Mouse (Mus musculus) neutrophil, adult 5-6 weeks (primary cell): ENCODE results near the gene Fam136a. TPM values are rescaled to one million over a fixed set of nuclear protein-coding genes. Genes with fewer than 3 reads are reported as not detected.

ENCODE experiments used
- ATAC-seq: fragments of 151-379, 151-347 bp; 2 replicates; pipeline ENCODE4 v1.8.0; 2017; ENCODE audit warnings: mild to moderate bottlenecking, moderate TSS enrichment; ENCODE audit not compliant: insufficient number of reproducible peaks, poor library complexity, low FRiP score, severe bottlenecking; ENCODE audit errors: extremely low read depth
- total RNA-seq: library from RNA; stranded (forward); fragments of 200-1000 nt; gene quantifications from 2 replicates; pipeline ENCODE4 v1.2.3, GENCODE M21; 2017

Fam136a gene
- total RNA-seq, 1 experiment from 2014 or later, result 23.0 TPM

DNA sequence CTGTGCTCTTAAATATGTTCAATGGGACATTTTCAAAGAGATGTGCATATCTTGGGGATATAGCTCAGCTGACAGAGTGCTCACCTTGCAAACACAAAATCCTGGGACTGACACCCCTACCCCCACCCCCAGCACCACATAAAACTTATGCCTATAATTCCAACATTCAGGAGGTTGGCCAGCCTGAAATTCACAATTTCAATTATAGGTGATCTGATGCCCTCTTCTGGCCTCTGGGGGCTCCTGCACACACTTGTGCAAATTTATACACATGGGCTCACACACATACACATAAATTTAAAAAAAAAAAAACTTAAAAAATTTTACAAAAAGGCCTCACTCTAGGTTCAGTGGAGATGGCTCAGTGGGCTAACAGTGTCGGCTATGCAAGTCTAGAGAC, 27.7 kb downstream of the Fam136a start:
- ATAC-seq, result no peak

DNA sequence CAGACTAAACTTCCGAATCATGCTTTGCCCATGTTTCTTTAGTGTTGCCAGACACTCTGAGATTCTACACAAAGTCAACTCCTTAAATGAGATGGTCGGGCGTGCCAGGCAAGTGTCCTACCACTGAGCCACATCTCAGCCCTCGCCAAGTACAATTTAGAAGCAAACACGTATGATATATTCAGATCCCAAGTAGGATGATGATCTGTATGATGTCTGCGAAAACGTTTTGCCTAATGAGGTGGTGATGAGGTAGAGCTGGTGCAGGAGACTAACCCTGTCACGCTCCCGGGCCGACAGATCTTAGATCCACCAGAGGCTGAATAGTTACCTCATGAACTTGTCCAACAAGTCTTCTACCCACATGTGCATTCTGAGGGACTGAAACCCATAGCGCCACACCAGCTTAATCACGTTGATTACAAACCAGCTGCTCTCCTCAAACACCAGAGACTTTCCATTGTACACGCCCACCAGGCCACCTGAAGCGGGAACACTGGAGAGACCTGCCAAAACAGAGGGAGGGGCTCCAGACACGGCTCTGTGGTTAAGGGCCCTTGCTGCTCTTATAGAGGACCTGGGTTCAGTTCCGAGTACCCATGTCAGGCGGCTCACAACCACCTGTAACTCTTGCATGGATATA, 28.8 kb downstream of the Fam136a start:
- ATAC-seq, result no peak

DNA sequence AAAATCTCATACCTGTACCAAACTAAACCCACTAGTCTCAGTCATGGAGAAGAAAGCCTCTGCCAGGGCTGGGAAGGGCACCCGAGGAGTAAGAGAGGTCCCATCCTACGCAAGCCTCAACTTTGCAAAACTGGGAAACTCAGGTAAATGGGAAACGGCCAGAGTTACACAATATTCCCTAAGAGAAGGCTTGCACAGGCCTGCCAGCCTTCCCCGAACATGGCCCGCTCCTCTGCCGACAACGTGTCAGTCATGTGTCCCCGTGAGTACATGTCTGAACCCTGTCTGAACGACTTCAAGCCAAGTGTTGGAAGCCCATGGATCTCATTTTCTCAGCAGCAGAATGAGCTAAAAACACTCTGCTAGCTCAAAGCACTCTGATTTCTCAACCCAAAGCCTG, 29.6 kb downstream of the Fam136a start:
- no peak for ATAC-seq

DNA sequence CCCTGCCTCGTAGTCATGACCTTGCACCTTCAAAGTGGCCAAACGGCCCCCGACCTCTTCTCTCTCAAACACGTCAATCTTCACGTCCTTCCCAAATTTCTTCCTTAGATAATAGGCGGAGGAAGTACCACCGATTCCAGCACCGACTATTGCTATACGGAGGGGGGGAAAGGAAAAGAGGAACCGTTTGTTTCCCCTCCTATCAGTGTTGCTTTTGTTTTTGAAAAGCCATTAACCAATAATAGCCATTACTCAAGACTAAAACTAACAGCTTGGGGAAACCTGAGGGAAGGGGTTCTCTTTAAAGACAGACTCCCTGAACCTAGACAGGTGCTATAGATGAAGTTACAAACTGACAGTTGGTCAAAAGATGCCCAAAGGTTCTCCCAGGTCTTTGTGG, 30.5 kb downstream of the Fam136a start:
- no peak for ATAC-seq

DNA sequence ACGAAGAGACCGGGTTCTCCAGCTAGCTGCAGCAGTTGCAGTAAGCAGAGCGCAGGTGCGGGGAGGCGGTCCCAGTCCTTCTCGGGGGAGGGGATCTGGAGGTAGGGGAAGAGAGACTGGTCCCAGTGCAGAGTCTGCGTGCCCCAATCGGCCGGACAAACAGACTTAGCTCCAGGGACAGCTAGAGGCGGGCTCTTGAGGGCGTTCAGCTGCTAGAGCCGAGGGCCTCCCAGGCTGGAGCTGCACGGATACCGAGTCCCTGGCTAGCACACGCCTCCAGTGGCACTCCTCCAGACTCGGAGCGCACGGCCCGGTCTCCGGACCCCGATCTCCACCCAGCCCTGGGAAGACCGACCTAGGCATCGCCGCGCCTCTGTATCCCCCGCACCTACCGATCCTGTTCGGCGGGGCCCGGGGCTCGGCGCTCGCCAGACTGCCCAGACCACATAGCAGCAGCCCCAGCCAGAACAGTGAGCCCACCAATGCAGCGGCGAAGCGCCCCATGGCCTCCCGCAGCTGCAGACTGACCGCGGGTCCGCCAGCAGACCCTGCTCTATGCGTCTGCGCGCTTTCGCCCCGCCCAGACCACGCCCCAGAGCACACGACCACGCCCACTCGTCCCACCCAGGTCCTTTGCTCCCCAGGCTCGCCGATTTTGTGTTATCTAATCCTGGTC, 31.3 kb downstream of the Fam136a start, which contains the start of gene Pcyox1:
Gene Pcyox1, minus strand, starts transcription at position 574 of the 676 bp plus-strand sequence.
- peak; percentile 58 for ATAC-seq

DNA sequence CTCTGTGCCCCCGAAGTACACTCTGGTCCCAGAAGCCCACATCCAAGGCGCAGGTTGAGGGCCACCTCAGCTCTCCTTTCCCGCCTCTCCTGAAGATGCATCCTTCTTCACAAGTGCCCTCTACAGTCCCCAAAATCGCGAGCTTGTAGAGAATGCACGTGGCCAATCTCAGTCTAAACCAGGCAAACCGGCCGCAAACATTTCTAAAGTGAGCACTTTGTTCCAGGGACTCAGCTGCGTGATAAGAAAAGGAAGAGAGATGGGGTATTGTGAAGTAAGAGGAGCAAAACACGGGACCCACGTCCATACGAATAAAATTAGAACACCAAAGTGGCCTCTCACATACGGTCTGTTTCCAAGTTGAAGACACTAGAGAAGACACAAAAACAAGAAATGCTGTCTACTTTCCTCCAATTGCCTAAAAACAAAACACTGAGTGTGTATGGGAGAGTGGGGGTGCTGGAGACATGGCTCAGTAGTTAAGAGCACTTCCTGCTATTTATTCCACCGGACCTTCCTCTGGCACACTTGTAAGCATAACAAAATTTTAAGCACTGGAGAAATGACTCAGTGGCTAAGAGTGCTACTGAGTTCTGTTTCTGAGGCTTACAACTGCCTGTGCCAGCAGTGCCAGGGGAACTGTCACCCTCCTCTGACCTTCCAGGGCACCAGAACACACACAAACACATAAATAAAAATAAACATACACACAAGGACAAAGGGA, 32.0 kb downstream of the Fam136a start:
- no peak for ATAC-seq

DNA sequence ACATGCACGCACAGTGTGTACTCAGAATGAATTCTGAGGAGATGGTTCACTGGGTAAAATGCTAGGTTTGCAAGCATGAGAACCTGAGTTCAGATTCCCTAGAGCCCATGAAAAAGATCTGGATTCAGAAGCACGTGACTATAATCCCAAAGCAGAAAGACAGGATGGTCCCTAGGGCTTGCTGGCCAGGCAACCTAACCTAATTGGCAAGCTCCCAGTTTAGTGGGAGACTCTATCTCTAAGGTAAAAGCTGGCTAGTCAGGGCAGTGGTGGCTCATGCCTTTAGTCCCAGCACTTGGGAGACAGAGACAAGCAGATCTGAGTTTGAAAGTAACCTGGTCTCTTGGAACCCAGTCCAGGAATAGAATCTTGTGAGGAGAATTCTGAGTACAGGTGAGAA, 33.5 kb downstream of the Fam136a start:
- ATAC-seq, result no peak

DNA sequence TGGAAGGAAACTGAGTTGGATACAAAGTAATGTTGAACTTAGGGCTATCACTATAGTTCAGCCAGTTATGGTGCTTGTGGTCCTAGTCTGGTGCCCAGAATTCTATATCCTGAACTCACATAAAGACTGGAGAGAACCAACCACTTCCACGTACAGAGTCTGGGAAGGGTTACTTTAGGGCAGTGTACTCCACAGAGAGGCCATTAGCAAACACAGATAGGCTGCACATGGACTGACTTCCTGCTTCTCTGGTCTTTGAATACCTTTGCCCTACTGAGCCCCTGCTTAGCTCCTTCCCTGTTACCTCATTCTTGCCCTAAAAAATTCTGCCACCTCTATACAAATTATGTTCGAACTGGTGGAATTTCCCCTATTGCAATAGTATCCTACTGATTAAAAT, 34.5 kb downstream of the Fam136a start:
- ATAC-seq, result no peak

DNA sequence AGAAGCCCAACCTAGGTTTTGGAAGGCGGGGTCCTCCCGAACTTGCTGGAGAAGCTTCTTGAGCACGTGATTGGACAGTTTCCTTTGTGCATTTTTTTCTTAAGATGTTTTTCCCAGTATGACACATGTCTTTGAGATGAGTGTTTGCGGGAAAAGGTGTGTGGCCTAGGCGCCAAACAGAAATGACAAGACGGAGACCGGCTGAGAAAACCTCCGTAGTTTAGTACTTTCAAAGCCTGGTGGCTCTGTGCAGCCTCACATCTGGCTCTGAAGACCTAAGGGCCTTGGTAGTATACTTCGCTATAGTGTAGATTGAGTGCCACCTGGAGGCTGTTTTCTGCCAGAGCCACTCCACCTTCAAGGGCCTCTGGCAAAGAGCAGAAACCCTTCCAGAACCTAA, 35.5 kb downstream of the Fam136a start:
- ATAC-seq, result peak; percentile 70

DNA sequence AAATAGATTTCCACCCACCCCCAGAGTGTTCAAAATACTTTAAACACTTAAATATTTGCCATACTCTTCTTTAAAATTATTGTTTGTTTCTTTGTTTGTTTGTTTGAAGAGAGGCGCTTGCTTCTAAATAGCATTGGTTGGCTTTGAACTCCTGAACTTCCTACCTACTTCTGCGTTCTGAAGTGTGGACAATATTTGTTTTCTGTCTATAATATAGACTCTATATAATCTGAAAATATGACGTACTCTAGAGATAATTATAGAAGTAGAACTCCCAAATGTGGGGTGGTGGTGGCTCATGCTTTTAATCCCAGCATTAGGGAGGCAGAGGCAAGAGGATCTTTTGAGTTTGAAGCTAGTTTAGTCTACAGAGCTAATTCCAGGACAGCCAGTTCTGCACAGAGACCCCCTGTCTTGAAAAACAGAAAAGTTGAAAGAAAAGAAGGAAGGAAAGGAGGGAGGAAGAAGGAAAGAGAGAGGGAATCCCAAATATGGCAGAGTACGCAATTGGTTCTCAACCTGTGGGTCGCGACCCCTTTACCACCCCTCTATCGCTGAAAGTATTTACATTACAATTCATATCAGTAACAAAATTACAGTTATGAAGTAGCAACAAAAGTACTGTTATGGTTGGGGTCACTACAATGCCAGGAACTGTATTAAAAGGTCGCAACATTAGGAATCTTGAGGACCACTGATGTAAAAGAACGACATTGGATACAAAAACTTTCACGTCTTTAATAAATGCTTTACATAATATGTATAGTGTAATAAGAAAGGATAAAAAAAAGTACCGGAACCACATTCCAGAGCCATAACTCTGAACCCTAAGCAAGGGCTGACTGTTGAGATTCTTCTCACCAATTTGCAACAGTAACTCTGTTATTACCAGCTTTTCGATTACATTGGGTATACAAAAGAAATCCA, 37.5 kb downstream of the Fam136a start:
- ATAC-seq, result no peak

DNA sequence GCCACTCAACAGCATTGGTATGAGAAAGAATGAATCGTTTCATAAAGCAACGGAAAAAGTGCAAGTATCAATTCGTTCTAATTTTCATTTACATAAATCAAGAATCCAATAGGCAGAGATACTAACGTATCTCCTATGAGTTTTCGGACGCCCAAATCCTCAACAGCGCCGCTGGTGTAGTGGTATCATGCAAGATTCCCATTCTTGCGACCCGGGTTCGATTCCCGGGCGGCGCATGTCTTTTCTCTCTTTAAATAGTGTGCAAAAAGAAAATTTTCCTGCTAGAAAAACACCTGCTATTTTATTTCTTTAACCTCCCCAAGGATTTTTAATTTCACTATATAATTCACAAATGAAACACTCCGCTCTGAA, 38.3 kb downstream of the Fam136a start:
- ATAC-seq, result peak; percentile 21; the same call in 1 of the 2 replicates

DNA sequence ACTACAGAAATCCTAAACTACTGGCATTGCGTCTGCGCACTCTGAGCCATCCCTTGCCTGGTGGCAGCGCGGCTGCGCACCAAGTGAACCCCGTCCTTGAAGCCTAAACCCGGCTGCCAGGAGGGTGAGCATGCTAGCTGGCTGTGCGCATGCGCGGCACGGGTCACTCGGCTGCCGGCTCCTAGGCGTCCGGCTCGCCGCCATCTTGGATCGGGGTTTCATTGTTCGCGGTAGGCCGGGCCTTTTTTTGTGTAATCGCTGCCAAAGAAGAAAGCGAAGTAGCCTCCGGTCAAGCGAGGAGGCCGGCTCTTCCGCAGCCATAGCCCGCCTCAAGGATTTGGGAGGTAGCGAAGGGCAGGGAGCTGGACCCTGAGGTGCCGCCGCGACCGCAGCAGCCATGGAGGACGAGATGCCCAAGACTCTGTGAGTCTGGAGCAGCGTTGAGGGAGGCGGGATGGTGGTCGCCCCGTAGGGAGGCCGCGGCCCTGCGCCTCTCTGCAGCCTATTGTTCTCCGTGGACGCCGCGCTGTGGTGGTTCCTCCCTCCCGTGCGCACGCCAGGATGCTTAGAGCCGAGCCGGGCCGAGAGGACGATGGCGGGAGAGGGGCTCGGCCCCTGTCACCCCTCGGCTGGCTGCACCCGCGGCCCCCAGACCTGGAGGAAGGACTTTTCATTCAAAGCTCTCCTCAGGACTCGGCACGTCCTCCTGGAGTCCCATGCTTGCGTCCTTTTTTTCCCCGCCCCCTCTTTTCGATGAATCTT, 38.8 kb downstream of the Fam136a start, which contains the start of gene Tia1:
Gene Tia1, plus strand, starts transcription at position 120 of the 762 bp plus-strand sequence.
- peak; percentile 86 for ATAC-seq

DNA sequence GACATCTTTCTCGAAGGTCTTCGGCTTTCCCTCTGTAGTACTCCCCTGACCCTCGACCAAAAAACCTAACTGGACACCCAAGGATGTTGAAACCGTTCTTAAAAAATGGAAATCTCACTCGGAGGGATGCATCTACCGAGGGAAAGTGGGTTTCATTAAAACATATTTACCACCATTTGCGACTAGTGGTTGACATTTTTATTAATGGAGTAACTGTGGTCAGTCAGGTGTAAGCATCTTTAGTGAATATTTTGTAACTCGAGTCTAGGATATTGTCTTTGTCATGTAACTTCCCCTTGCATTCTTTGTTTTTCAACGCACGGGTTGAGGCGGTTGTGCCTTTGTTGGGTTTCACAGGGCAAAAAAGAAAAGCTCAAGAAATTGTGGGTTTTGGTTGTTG, 39.5 kb downstream of the Fam136a start:
- ATAC-seq, result no peak

DNA sequence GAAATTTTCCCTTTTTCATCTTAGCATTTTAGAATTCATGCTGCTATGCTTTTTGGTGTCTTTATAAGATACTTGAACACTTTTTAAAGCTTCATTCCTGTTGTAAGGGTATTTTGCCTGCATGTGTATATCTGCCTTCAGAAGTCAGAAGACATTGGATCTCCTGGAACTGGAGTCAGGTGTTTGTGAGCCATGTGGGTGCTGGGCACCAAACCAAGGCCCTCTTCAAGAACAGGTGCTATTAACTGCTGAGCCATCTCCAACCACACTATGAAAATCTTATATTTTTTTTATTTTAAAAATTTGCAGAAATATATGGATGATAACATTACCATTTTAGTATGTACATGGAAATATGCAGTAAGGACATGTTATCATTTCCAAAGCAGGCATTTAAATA, 40.9 kb downstream of the Fam136a start:
- no peak for ATAC-seq

DNA sequence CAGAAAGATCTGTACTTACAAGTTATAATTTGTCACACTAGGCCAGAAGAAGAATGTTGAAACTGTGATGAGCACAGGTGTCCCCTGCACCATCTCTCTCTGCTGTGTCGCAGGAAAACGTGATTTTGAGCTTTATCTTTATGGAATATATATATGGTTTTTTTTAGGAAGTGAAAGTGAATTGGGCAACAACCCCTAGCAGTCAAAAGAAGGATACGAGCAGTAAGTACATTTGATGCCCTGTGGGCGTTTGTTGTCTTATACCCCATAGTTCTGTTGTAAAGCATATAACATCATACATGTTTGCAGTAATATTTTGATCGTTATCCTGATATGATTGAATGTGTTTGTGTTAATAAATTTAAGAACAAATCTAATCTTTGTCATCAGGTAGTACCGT, 53.3 kb downstream of the Fam136a start:
- no peak for ATAC-seq

DNA sequence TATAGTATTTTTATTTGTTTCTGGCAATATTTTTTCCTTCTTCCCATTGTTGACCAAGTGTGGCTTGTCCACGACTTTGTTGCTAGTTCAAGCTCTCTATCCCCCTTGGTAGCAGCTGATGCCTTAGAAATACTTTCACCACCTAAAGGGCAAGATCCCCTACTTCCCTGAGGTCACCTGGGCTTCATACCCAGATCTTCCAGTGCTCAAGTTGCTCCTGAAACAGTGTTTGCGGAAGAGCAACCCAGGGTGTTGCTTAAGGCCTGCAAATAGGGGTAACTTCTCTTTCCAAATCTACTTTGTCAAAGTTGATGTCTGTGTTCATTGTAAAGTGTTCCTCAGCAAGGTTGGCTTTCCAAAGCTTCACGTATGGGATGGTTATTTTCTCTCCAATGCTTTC, 53.8 kb downstream of the Fam136a start:
- no peak for ATAC-seq
